Mouse (Mus musculus) limb, embryonic 14.5 days (tissue): ENCODE data around the gene Wdr18. TPM values are rescaled to one million over a fixed set of nuclear protein-coding genes. Genes with fewer than 3 reads are reported as not detected.

Experiments used
- ATAC-seq: fragments of 200-750 bp; cut with Nextera tagmentation; 2 replicates; pipeline ENCODE4 v1.8.0; 2017; ENCODE audit warnings: low read depth, moderate number of reproducible peaks, moderate TSS enrichment; ENCODE audit not compliant: low FRiP score
- DNase-seq: peaks from one replicate; pipeline ENCODE4 v3.0.0-alpha.2; 2015; ENCODE audit warnings: low spot score
- H3K27ac ChIP-seq: fragments of 300-500 bp; sonication (generic); replicated peaks from 2 replicates; pipeline ENCODE4 v1.5.1; 2014; ENCODE audit warnings: low read depth, mild to moderate bottlenecking, low read length, moderate library complexity, mixed read lengths
- H3K27me3 ChIP-seq: fragments of 300-500 bp; sonication (generic); 2 replicates; pipeline ENCODE4 v1.6.1; 2014; ENCODE audit warnings: low read length, mixed read lengths; ENCODE audit not compliant: control insufficient read depth, insufficient read depth
- H3K36me3 ChIP-seq: fragments of 300-500 bp; sonication (generic); 2 replicates; pipeline ENCODE4 v1.6.1; 2014; ENCODE audit warnings: mild to moderate bottlenecking, low read length, moderate library complexity, mixed read lengths; ENCODE audit not compliant: control insufficient read depth, insufficient read depth
- H3K4me1 ChIP-seq: fragments of 300-500 bp; sonication (generic); 2 replicates; pipeline ENCODE4 v1.6.1; 2014; ENCODE audit warnings: antibody characterized with exemption, low read length, mixed read lengths; ENCODE audit not compliant: control insufficient read depth, insufficient read depth
- H3K4me2 ChIP-seq: fragments of 300-500 bp; sonication (generic); replicated peaks from 2 replicates; pipeline ENCODE4 v1.6.1; 2014; ENCODE audit warnings: low read depth, mild to moderate bottlenecking, low read length, moderate library complexity; ENCODE audit not compliant: severe bottlenecking
- H3K4me3 ChIP-seq: fragments of 300-500 bp; sonication (generic); replicated peaks from 2 replicates; pipeline ENCODE4 v1.5.1; 2014; ENCODE audit warnings: low read length
- H3K9ac ChIP-seq: fragments of 300-500 bp; sonication (generic); 2 replicates; pipeline ENCODE4 v1.6.1; 2014; ENCODE audit warnings: mild to moderate bottlenecking, low read depth, low read length, moderate library complexity; ENCODE audit not compliant: severe bottlenecking
- H3K9me3 ChIP-seq: fragments of 300-500 bp; sonication (generic); 2 replicates; pipeline ENCODE4 v1.6.1; 2016; ENCODE audit warnings: low read length; ENCODE audit not compliant: control insufficient read depth
- POLR2A ChIP-seq: fragments of 200-500 bp; IDR thresholded peaks from 2 replicates; pipeline ENCODE4 v1.8.0; 2012; ENCODE audit warnings: inconsistent platforms, mild to moderate bottlenecking, moderate library complexity, borderline replicate concordance; ENCODE audit not compliant: insufficient read depth, insufficient read length; ENCODE audit errors: extremely low read depth
- WGBS: fragments of 180-500 bp; shearing (Covaris S2); extraction: QIAGEN DNeasy Blood & Tissue Kit; methylation state at CpG from one replicate; pipeline ENCODE4 v1.1.7; 2014; 5-methylcytosine and 5-hydroxymethylcytosine counted together
- polyA plus RNA-seq, 2 experiments: library from polyadenylated mRNA; depleted of rRNA in 1 of 2; stranded (reverse) in 1 of 2; unstranded in 1 of 2; fragments of >200 nt; fragmentation: Nextera tagmentation in 1 of 2; extraction: Ambion mirVana in 1 of 2; gene quantifications; 2 replicates each; pipeline versions ENCODE4 v1.2.1 to v1.2.3; 2012 to 2014

Gene Wdr18
- polyA plus RNA-seq, 2 experiments = 58.7 to 106 TPM

GRCm38 (mm10) chr10:80001945-80002344 lies 42.0 kb downstream of the Wdr18 start:
- Histone ChIP-seq H3K27ac (no peak overlapping the region), H3K9me3 (no peaks in the 10 kb centered on the region), H3K9ac (no peak overlapping the region), H3K4me3 (no peak overlapping the region), H3K4me2 (no peak overlapping the region), H3K27me3 (peaks cover 10% of the 10 kb centered on the region; the same call in 1 of the 2 replicates), H3K4me1 (peaks cover 13% of the 10 kb centered on the region), H3K36me3 (no peaks in the 10 kb centered on the region)
- TF ChIP-seq POLR2A = no peak
- ATAC-seq = no peak
- WGBS = 65% methylated on average over 9 of the region's 9 CpGs
- no peak for DNase-seq

GRCm38 (mm10) chr10:80002829-80003228 lies 42.9 kb downstream of the Wdr18 start:
- Histone ChIP-seq H3K27ac (no peak overlapping the region), H3K9me3 (no peaks in the 10 kb centered on the region), H3K4me3 (no peak overlapping the region), H3K9ac (0 out of 2 replicates have a peak overlapping the region, but pooled peaks have one; percentile 16), H3K4me1 (peaks cover 9% of the 10 kb centered on the region), H3K36me3 (no peaks in the 10 kb centered on the region), H3K4me2 (no peak overlapping the region), H3K27me3 (peaks cover 10% of the 10 kb centered on the region; the same call in 1 of the 2 replicates)
- DNase-seq = no peak
- TF ChIP-seq POLR2A = no peak
- no peak for ATAC-seq
- 23% methylated on average over 20 of the region's 21 CpGs for WGBS

- no peaks in the 10 kb centered on the region for H3K36me3 ChIP-seq
- peaks cover 8% of the 10 kb centered on the region; the same call in 1 of the 2 replicates for H3K4me1 ChIP-seq
- H3K4me2 ChIP-seq = no peak overlapping the region
- H3K27ac ChIP-seq = no peak overlapping the region
- no peak for TF ChIP-seq POLR2A
- no peak overlapping the region for H3K9ac ChIP-seq
- DNase-seq (no peak), ATAC-seq (no peak)
- H3K9me3 ChIP-seq = no peaks in the 10 kb centered on the region
- H3K27me3 ChIP-seq = peaks cover 10% of the 10 kb centered on the region; the same call in 1 of the 2 replicates
- no peak overlapping the region for H3K4me3 ChIP-seq
- WGBS = 59% methylated on average over 9 of the region's 9 CpGs
These were observed 43.7 kb downstream of the Wdr18 start for GRCm38 (mm10) chr10:80003374-80004232.

GRCm38 (mm10) chr10:80004233-80004705 lies 44.3 kb downstream of the Wdr18 start:
- Histone ChIP-seq H3K4me2 (no peak overlapping the region), H3K27me3 (peaks cover 10% of the 10 kb centered on the region; the same call in 1 of the 2 replicates), H3K9me3 (no peaks in the 10 kb centered on the region), H3K4me1 (peaks cover 8% of the 10 kb centered on the region; the same call in 1 of the 2 replicates), H3K9ac (no peak overlapping the region), H3K27ac (no peak overlapping the region), H3K4me3 (no peak overlapping the region), H3K36me3 (no peaks in the 10 kb centered on the region)
- TF ChIP-seq POLR2A = no peak
- WGBS = 88% methylated on average over 8 of the region's 8 CpGs
- ATAC-seq = no peak
- no peak for DNase-seq

- Histone ChIP-seq H3K4me1 (no peaks in the 10 kb centered on the region), H3K4me3 (no peak overlapping the region), H3K27me3 (peaks cover 42% of the 10 kb centered on the region), H3K27ac (no peak overlapping the region), H3K9ac (no peak overlapping the region), H3K9me3 (peaks cover 13% of the 10 kb centered on the region), H3K4me2 (no peak overlapping the region), H3K36me3 (no peaks in the 10 kb centered on the region)
- 86% methylated on average over 6 of the region's 6 CpGs for WGBS
- ATAC-seq = no peak
- no peak for DNase-seq
- no peak for TF ChIP-seq POLR2A
These were observed 51.8 kb downstream of the Wdr18 start for GRCm38 (mm10) chr10:80011740-80012139.
